Mouse (Mus musculus): Measurements from ENCODE around the gene Emilin2.

DNA sequence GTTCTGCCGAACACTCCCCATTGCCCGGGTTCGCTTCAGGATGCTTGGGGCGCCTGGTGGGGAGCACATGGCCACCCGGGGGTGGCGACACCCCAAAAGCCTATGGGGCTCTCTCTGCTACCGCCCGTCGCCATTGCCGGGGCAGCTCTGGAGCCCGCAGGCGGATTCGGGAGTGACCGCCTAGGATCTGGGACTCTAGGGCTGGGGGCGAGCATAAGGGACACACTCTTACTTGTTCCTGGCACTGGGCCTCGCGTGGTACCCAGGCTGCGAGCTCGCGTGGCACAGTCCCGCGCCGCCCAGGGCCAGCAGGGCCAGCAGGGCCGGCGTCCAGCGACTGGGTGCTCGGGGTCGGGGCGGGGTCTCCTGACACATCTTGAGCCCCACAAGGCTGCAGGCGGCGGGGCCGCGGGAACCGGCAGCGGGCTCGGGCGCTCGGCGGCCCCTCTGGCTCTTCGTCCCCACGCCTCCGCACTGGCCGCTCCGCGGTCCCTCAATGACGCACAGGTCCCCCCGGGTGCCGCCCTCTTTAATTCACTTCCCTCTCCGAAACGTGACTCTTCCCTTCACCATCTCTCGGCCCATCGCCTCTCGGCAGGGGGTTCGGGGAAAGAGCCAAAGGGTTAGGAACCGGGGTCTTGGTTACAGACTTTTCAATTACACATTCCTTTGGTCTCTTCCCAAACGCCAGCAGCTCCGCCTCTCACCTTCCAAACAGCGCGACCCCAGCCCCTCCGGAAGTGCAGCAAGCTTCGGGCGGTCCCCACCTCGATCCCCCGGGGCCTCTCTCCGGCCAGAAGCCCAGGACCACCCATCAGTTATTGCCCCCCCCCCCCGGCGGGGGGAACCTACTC is 1.1 kb downstream of the Emilin2 start:
- TF ChIP-seq EP300 (IDR thresholded peaks at IDR 0.05; ENCODE audit: insufficient read depth, low read depth, low read length) = no peak
- TF ChIP-seq CTCF (IDR thresholded peaks at IDR 0.05) = no peak
